Mouse (Mus musculus) heart, postnatal 36 days (tissue): ENCODE measurements around the gene Ppp4r4. TPM values are rescaled to one million over a fixed set of nuclear protein-coding genes. Genes with fewer than 3 reads are reported as not detected.
A peak's percentile ranks its signal among the peaks of the same experiment; 100 is the strongest.
"Not testable (repeated sequence)": the region's sequence is repeated elsewhere in the genome, so short reads cannot be mapped to it uniquely, and the experiment has no call there.

Experiments used
- DNase-seq, 2 experiments: peaks; one replicate each; pipeline ENCODE4 v3.0.0; 2021 to 2022
- intact Hi-C: fragments of 180-260 bp; cut with DNase I; formaldehyde crosslinking; loops from one replicate; pipeline ENCODE4 v1.15.1; 2025
- total RNA-seq, 2 experiments: library from RNA; stranded (reverse); gene quantifications; 2 replicates each; pipeline ENCODE4 v1.2.3; 2021

Gene Ppp4r4
- total RNA-seq, 2 experiments from 2014 or later: 0.33 to 0.53 TPM

DNA sequence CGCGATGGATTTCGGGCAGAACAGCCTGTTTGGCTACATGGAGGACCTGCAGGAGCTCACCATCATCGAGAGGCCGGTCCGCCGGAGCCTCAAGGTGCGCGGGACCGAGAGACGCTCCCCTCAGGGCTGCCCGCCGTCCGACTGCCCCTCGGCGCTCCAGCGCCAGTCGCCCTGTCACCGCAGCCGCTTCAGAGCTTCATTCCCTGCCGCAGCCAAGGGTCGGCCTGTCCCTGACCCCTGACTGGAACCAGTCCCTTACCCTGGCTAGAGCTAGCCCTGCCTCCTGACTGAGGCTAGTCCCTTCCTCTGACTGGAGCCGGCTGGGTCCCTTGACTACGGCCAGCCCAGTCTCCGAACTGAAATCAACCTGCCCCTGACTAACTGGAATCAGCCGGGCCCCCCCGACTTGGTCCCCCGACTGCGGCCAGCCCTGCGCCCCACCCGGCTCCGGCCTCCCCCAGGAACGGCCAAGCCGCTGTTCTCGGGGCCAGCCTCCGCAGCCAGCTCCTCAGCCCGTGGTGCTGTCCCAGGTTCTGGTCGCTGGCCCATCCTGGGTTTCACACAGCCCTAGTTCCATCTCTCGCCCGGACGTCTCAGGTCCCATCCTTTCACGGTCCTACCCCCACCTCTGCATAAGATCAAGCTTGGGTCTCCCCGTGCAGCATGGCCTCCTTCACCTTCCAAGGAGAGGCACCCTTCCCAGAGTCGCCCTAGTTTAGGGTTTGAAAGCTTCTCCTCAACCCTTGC is 739 bp downstream of the Ppp4r4 start:
- intact Hi-C loops: no loop called here
- DNase-seq: peak in 1 of 2 experiments; percentile 6

DNA sequence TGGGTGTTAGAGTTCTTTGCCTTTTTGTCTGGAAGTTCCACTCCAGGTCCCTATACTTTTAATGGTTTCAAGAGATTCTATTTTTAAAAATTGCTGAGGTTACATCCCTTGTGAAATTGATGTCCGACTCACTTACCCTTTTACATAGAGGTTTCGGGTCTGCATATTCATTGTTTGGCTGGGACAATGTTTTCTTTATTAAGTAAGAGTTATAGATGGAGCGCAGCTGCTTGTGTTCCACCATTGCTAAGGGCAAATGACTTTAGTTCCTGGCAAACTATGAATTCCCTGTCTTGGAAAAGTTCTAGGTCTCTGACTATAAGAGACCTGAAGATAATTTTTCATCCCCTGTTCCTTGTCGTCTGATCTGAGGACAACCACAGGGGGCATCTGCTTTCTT is 8.3 kb downstream of the Ppp4r4 start:
- intact Hi-C loops: no loop called here

DNA sequence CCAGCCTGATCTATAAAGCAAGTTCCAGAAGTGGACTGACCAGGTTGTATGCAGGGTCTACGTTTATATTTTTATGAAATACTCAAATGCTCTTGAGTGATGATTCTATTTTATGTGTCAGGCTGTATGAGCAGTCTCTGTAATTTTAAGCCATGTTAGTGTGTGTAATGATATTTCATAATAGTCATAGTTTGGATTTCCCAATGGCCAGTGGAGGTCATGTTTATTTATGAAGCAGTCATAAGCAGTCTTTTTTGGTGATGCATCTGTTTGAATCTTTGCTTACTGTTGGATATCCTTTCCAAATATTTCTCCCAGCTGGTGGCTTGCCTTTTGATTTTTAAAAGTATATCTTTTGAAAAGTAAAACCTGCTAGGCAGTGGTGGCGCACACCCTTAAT is 11.3 kb downstream of the Ppp4r4 start:
- intact Hi-C loops: no loop called here
- no peak for DNase-seq

More for the DNA sequence above, 8.3 kb downstream of the Ppp4r4 start:
- DNase-seq: no peak

DNA sequence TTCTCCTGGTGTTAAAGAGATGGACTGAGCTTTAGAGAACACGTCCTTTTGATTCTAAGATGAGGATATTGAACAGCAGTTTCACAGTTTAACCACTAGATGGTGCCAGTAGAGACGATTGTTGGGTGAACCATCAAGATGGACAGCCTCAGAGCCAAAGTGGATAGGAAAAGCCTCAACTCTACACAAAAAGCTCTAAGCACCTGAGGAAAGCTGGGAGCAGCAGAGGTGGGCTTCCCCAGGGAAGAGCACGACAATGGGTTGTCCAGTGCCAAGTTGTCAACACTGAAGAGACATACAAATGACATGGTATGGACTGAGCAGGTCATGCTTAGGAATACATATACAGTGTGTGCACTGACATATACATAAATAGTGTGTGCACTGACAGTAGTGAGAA is 12.1 kb downstream of the Ppp4r4 start:
- DNase-seq: peak in 1 of 2 experiments; percentile 2
- intact Hi-C loops: loop anchor here (1.0 kb wide), 1 partner anchor 99 kb away; no protein-coding TSS in a partner anchor

DNA sequence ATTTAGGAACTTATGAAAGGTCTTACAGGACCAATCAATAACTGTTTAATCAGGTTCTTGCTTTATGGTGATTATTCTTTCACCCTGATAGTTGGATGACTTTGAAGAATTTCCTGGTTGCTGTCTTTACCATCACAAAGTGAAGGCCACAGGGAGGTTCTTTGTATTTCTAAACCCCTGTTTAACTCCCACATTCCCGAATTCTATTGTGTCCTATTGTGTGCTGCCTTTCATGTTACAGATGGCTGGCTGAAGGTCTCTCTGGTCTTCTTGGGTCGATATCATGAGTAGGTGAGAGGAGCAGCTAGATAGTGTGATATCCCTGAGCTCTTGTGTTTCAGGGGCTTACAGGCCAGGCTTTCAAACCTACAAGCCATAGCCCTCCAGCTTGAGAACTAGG is 15.4 kb downstream of the Ppp4r4 start:
- intact Hi-C loops: no loop called here
- DNase-seq: no peak

DNA sequence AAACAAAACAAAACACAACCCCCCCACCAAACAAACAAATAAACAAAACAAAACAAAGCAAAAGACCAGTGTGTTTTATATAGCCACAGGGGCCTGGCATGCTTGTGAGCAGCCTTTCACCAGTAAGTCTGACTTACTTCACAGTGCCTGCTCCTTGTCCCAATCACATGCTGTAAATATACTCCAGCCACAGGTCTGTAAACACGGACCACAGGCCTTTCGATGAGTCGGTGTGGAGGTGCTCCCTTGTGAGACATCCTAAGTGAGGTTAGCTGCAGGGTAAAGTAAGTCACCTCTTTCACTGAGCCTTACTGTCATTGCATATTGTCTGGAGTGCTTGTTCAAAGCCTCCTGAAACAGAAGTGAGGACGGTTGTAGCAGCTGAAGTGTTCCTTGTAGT is 16.4 kb downstream of the Ppp4r4 start:
- intact Hi-C loops: no loop called here
- no peak for DNase-seq

DNA sequence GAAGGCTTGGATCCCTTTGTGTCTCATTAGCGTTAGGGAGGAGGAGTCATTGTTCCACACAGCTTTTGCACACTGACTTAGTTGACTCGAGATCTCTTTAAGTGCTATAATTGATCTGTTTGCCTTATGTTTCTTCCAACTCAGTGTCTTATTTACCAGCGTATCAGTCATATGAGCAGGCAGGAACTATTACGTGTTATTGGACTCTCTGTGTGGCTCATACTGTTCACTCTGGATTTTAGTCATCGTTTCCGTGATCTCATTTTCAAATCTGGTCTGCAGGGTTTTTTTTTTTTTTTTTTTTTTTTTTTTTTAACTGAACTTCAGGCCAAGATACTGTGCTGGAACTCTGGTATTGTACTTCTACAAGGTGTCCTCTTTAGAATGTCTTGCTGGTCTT is 18.0 kb downstream of the Ppp4r4 start:
- no peak for DNase-seq
- intact Hi-C loops: no loop called here

DNA sequence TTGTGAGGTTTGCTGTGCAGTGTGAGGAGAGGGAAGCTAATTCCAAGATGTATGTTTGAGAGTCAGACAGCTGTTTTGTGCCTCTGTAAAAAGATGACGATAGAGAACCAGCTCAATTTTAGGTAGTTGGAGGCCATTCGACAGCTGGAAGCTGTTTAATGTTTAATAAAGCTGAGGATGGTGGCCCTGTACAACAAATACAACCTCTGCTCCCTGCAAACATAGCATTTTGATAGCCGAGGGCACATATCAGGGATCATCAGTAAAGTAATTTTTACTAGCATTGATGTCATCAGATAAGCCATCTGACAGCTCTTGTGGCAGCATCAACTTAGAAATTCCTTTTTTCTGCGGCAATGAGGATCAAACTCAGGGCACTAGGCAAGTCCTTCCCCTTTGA is 19.3 kb downstream of the Ppp4r4 start:
- no peak for DNase-seq
- intact Hi-C loops: no loop called here

DNA sequence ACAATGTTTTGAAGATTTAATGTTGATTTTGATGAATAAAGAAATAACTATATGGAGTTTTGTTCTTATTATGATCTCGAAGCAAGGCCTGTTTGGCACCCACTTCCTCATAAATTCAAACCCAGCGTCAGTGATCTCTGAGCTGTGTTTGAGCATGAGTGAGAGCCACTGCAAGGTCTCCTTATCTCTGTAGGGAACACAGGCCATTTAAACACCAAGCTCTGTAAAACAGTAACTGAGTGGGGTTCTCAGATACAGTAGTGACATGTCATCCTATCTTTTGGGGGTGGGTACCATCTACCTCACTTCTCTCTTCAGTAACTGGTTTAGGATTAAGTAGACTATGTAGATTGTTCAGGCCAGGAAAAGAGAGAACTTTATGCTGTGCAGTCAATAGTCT is 20.4 kb downstream of the Ppp4r4 start:
- intact Hi-C loops: no loop called here
- no peak for DNase-seq

DNA sequence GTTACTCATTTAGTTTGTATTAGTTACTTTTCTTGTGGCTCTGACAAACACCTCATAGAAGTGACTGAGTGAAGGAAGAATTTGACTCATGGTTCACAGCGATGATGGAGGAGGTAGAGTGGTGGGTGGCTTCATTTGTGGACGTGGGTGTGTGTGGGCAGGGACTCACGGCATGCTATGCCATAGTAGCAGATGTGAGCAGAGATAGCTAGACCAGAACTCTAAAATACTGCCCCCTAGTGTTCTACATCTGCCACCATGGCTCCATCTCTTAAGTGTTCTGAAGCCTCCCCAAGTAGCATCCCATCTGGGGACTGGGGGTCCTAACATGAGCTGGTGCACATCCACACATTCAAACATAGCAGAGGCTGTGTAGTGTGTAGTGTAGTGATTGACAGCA is 21.4 kb downstream of the Ppp4r4 start:
- no peak for DNase-seq
- intact Hi-C loops: no loop called here

DNA sequence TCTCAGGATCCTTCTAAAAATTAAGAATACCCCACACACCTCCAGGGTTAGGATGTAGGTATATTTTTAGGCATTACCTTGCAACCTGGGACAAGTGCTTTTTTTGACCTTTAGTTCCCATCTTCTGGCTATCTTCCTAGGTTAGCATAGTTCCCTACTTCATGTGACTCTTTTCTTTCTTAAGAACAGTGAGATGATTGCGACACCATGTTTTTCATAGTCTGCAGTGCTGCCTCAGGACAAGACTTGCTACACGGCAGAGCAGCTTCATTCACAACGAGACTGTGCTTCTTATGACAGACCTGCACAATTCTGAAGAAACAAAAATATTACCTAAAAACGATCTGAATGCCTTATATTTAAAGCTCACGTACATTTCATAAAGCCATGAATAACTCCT is 24.8 kb downstream of the Ppp4r4 start:
- intact Hi-C loops: no loop called here
- DNase-seq: no peak

DNA sequence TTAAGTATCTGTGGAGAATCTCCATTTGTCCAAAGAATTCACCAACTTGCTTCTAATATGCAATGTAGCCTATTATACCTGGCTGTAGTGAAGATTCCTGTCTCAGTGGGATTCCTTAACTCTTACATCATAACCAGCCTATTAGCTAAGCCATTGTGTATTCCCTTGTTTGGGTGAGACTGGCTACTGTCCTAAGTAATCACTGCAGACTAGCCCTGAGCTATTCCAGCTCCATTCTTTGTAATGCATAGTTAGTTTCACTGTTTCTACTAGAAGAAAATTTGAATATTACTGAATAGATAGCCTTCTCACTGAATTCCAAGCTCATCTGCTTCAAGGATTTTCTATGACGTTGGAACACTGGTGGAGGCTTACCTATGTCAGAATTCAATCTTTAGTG is 32.6 kb downstream of the Ppp4r4 start:
- intact Hi-C loops: no loop called here
- DNase-seq: no peak

DNA sequence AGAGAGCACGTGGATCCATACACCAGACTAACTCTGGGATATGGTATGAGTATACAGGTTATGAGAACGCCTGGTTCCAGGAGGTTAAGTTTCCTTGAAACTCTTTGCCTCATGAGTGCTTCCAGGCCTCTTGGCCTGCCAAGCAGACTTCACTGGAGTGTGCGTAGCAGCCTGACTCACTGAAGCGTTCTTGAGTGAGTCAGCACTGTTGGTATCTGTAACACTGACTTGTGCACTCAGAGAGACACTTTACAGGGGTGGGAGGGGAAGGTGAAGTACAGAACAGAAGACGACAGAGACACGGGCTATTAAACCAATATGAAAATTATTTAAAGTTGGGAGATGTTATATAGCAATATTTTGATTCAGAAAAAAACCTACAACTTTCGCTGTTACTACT is 33.1 kb downstream of the Ppp4r4 start:
- no peak for DNase-seq
- intact Hi-C loops: no loop called here

DNA sequence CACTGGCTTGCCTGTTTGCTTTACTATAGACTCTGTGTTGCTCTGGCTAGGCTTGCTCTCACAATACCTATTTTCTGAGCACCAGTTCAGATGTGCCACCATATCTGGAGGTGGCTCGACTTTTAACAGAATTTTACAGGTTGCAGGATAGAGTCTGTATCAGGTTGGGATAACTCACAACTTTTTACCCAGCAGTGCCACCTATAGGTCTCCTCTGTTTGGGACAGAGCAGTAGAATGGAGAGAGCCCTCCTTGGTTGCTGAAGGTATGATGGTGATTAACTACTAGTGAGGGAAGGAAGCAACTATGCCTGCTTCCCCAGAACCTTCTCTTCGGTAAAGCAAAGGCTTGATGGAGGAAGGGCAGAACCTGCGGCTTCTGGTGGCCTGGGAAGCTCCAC is 35.0 kb downstream of the Ppp4r4 start:
- intact Hi-C loops: no loop called here
- DNase-seq: no peak

DNA sequence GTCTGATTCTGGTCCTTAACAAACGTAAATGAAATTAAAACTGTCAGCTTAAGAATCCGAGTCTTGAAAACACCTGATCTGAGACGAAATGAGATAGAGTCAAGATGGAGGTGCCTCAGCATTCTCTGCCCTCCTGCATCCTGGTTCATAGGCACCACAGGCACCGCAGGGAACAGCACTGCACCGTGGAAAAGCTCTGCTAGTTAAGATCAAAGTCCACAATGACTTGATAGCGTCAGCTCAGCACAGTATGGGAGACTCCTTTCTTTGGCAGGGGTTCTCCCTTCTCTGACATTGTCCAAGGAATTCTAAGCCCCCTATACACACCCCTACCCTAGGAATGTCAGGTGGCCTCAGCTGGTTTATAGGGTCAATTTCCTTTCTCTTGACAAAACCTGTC is 37.6 kb downstream of the Ppp4r4 start:
- intact Hi-C loops: no loop called here
- no peak for DNase-seq

DNA sequence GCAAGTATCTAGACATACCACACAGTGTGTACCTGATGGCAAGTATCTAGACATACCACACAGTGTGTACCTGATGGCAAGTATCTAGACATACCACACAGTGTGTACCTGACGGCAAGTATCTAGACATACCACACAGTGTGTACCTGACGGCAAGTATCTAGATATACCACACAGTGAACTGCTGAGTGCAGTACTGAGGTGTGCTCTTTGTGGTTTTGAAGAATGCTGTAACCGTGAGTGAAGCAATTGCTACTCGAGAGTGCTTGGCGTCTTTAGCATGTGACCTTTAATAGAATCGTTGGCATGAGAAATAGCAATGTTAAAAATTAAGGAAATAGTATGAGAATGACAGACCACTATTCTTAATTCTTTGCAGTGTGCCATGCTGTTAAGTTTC is 46.1 kb downstream of the Ppp4r4 start:
- intact Hi-C loops, DNase-seq: not testable (repeated sequence)

DNA sequence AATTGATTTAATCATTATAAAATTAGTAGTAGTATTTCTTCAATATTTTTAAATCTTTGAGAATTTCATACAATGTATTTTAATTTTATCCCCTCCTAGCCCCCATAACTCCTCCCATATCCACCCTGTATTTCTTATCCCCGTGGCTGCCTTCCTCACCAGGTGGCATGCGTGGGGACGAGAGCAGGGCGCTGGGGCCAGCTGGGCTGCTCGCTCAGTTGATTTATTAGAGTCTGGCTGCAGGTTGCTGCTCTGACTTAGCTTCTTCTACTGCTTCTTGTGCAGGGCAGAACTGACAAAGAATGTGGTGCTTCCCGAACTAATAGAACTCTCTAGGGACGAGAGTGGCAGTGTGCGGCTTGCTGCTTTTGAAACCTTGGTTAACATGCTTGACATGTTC is 51.7 kb downstream of the Ppp4r4 start:
- intact Hi-C loops: no loop called here
- no peak for DNase-seq

DNA sequence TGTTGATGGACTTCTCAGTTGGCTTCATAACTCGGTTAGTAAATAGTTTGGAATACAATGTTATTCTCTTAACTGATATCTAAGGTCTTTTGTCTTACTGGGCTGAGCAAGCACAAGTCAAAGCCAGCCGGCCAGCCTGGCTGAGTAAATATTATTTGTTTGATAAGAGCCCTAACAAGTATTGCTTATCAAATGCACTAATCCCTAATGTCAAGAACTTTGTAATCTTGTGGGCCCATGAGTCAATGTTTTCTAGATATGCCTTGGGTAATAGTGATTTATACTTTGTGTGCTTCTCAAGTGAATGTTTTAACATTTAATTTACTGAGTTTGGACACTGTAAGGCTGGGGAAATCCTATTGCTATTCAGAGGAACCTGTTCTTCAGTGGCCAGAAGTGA is 66.3 kb downstream of the Ppp4r4 start:
- intact Hi-C loops: no loop called here

DNA sequence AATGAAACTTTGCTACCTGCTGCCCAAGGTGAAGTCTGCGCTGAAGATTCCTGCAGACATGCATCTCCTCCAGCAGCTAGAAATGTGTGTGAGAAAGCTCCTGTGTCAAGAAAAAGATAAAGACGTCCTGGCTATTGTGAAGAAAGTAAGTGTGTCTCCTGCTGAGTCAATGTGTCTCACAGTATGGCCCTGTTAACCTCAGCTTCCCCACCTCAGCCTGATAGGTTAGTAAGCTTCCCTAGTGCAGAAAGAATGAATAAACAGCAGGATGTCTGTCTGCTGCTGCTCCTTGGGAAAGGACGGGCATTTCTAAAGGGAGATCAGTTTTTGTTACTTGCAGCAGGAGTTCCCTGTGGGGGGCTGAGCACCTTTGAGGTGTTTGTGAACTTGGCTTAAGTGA is 68.3 kb downstream of the Ppp4r4 start:
- DNase-seq: no peak
- intact Hi-C loops: no loop called here

More for the DNA sequence above, 66.3 kb downstream of the Ppp4r4 start:
- DNase-seq: no peak

DNA sequence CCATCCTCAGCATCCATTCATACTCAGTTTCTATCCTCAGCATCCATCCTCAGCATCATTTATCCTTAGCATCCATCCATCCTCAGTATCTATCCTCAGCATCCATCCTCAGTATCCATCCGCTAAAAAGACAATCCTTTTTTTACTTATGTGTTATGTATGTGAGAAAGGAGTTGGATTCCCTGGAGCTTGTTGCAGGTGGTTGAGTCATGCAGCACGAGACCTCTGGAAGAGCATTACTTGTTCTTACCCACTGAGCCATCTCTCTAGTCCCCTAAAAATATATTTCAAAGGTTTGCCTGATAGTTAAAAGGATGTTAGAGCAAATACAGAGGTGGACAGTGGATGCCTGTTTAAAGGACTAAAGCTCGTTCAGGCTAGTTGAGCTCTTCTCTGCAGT is 69.8 kb downstream of the Ppp4r4 start:
- intact Hi-C loops: no loop called here
- DNase-seq: no peak

DNA sequence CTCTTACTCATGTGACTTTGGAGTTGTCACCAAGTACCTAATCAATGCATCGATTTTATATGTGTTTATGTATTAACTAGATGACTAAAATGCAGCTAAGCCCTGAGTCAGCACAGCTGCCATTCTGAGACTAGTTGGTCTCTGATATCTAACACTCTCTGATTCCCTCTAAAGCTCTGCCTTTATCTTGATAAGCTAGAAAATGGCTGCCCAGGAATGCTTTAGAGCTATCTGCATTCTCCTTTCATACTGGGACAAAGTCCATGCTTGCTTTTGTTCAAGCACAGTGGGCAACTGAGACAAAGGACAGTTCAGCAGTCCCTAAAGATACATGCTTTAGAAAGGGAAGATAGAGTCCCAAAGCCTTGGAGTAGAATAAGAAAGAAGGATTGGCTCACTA is 83.1 kb downstream of the Ppp4r4 start:
- intact Hi-C loops: no loop called here
- no peak for DNase-seq

DNA sequence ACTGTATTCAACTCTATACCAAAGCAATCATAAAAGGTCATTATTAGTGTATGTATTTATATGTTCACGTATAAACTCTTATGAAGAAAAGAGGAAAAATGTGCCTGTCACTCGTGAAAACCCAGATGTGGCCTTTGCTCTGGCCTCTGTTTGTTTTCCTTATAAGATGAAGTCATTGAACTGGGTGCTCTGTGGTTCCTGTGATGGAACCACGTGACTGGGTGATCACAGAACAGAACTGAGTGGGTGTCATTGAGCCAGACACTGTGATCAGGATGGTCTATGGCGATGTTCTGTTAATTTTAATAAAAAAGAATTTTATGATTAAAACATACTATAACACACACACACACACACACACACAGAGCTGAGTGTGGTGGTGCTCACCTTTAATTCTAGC is 83.7 kb downstream of the Ppp4r4 start:
- intact Hi-C loops: no loop called here
- DNase-seq: no peak

DNA sequence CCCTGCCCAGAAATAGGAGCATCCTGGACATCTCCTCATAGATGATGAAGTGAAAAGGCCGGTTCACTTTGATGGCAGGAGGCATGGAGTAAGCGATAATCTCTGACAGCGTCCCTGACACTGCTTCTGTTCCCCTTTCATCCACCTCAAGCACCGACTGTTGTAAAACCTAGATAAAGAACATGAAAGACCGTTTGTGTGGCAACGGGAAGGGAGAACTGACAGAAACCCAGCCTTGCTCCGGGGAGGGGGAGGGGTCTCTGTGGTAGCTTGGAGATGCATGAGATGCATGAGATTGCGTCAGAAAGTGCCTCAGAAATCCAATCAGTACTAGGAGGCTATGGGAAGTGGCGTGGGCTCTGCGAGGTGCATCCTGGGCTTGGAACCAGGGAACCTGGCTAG is 84.8 kb downstream of the Ppp4r4 start:
- intact Hi-C loops: no loop called here

More for the DNA sequence above, 84.8 kb downstream of the Ppp4r4 start:
- no peak for DNase-seq
